Mouse (Mus musculus): ENCODE results near the gene P2ry2.

P2ry2 gene

DNA sequence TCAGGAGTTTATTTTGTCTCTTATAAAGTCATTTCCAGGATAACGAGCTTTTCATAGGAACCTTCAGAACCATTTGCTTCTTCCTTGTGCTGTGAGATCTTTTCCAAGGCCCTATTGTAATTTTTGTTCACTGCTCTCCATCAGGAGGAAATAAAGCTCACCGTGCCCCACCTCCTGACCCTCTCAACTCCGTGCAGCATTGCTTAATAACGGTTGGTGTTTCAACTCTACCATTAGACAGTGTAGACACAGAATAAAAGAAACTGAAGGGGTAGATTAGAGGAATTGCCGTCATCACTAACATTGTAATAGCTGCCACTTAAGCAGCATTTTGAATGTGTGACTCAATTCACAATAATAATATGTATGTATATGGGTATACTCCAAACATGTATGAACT is 14.2 kb upstream of the P2ry2 start:
- DNase-seq (ENCODE audit: low spot score) = no peak

DNA sequence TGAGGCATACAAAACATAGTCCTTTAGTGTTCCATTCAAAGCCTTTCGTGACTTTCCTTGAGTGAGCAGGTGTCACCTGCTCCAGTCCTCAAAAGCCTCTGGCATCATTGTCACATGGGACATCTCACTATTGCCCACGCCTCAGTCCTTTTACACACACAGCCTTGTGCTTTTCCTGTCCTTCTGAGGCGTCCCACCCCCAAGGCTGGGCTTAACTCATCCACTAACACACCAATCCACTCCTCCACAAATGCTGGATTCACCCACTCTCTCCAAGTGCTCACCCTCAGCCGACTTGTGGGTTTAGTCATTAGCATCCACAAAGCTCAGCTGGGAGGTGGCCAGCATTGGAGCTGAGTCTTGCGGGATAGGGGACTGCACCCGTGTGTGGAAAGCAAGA is 4.8 kb upstream of the P2ry2 start:
- no peak for DNase-seq (ENCODE audit: low spot score)

GRCm38 (mm10) chr7:101017021-101017461 is 4.4 kb upstream of the P2ry2 start:
- no peak for DNase-seq (ENCODE audit: low spot score)

DNA sequence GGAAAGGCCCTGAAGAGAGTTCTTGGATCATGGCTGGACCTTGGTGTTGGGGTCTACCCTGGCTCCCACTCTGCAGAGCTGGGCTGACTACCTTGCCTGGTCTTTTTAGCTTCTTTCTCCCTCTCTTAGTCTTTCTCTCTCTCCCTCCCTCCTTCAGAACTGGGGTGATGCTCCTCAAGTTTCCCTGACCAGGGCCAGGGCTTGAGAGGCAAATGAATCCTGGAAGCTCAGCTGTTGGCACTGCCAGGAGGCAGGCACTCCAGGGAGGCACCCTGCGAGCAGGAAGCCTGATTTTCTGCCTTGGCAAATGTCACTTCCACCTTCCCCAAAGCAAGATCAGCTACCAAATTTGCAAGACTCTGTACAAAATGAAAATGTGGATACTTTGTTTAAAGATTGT is 2.3 kb upstream of the P2ry2 start:
- no peak for DNase-seq (ENCODE audit: low spot score)

DNA sequence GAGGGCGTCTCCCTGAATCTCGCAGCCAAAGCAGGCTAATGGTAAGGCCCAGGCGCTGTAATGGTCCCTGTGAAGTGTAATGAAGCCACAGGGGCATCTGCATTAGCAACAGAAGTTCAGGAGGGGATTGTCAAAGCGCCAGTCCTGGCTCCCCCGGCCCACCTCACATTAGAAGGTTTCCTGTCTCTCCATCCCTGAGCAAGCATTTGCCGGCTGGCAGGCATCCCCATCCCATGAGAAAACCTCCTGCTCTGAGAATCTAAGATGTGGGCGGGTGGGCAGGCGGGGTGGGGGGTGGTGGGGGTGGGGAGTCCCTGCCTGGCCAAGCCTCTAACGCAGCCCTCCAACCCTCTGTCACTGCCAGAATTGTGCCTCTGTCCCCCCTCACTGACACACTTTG is 1.4 kb upstream of the P2ry2 start:
- DNase-seq (ENCODE audit: low spot score) = no peak

DNA sequence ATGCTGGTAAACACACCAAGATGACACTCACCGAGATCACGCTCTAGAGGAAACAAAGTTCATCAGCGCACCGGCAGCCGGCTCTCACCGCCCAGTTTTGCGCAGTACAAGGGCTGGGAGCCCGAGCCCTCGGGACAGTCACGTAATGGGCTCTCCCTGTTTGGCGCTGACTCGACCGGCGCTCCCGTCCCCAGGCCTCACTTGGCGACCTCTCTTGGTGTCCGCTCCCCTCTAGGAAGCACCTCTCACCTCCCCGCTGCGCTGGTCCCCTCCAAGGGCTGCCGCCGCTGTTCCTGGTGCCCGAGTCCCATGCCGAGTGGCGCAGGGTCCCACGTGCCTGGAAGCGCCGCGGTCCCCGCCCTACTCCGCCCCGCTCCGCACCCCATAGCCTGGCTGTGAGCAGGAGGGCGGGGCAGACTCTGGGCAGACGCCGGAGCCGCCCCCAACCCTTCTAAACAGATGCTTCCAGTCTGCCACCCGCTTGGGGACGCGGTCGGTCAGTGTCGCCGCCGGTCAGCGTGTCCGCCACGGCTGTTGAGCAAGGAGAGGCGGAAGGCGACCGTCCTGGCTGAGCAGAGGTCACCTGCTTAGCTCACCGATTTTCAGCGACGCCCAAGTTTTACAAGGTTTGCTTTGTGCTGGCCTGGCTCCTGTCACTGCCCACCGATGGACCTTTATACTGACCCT is 842 bp downstream of the P2ry2 start:
- DNase-seq (ENCODE audit: low spot score) = peak; percentile 68

DNA sequence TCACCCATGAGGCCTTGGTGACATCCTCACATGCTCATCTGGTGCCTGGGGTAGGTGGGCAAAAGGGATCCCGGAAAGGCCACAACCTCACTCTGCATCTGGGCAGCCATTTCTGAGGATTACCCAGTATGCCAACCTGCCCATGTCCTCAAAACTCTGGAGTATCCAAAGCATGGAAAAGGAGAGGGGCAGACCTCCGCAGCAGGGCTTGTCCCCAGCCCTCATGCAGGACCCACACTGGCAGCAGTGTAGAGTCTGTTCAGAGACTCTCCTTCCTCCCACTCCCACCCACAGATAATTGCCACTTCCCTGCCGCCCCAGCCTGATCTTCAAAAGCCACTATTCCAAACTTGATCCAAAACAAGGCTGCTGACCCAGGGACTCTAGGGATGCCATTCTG is 1.9 kb downstream of the P2ry2 start:
- DNase-seq (ENCODE audit: low spot score) = no peak

DNA sequence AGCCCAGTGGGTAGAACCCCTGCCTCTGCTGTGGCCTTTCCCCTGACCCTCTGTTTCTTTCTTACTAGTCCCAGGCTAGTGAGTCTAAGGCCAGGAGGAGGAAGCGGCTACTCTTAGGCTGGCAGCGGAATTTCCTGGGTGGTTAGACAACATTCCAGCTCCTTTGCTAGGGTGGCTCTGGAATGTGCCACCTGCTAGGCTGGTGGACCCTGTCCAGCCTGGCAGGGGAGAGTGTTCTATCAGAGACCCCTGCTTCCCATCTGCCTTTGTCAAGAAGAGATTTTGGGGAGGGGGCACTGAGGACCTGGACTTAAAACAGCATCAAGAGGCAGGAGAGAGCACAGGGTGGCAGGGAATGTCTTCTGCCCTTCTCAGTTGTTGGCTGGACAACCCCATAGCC is 6.5 kb downstream of the P2ry2 start:
- DNase-seq (ENCODE audit: low spot score) = no peak

GRCm38 (mm10) chr7:101005119-101005518 is 7.5 kb downstream of the P2ry2 start:
- no peak for DNase-seq (ENCODE audit: low spot score)

- no peak for DNase-seq (ENCODE audit: low spot score)
Observed at GRCm38 (mm10) chr7:101003442-101004326, 9.0 kb downstream of the P2ry2 start.

- DNase-seq (ENCODE audit: low spot score) = no peak
Observed at GRCm38 (mm10) chr7:101002274-101002673, 10.4 kb downstream of the P2ry2 start.

- DNase-seq (ENCODE audit: low spot score) = no peak
Observed at GRCm38 (mm10) chr7:100999623-101000022, 13.0 kb downstream of the P2ry2 start.

GRCm38 (mm10) chr7:100998578-100998960 is 14.1 kb downstream of the P2ry2 start:
- no peak for DNase-seq (ENCODE audit: low spot score)

GRCm38 (mm10) chr7:100997951-100998577 is 14.6 kb downstream of the P2ry2 start:
- no peak for DNase-seq (ENCODE audit: low spot score)

- no peak for DNase-seq (ENCODE audit: low spot score)
Observed at GRCm38 (mm10) chr7:100997215-100997614, 15.5 kb downstream of the P2ry2 start.

DNA sequence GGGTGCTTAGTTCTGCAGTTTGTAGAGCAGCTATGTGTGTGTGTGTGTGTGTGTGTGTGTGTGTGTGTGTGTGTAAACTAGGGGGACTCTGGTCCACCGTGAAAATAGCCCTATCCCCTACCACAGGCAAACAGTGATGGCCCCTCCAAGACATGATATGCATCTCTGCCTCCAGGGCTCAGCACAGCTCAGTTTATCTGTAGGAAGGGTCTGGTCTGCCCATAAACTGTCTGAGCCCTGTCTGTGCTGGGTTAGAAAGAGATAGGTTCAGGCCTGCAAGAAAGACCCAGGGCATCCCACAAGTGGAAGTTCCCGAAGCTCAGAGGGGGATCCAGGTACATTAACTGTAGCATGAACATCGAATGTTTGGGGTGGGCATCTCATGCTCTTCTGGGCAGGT is 16.7 kb downstream of the P2ry2 start:
- DNase-seq (ENCODE audit: low spot score) = no peak

DNA sequence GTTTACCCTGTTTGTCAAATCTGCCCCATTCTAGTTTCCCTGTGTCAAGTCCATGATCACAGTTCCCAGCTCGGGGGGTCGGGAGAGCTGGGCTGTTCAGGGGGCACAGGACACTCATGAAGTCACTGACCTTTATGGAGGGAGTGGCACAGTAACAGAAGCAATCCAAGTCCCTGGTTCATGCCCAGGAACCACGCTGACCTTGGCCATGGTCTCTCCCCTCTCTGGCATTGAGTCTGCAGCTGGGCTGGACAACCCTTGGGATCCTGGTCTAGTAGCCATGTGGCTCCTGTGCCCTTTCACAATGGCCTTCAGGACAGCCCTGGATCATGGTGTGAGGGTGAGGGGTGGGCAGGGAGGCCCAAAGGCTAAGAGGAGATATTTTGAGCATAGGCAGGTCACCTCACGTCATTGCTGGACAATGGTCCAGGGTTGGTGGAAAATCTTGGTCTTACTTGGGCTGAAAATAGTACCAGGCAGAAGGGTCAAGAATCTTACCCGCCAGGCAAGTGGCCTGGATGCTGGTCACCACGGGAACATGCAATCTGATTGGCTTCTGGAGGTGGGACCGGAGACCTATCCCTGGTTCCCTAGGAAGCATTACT is 17.3 kb downstream of the P2ry2 start:
- DNase-seq (ENCODE audit: low spot score) = peak; percentile 36

DNA sequence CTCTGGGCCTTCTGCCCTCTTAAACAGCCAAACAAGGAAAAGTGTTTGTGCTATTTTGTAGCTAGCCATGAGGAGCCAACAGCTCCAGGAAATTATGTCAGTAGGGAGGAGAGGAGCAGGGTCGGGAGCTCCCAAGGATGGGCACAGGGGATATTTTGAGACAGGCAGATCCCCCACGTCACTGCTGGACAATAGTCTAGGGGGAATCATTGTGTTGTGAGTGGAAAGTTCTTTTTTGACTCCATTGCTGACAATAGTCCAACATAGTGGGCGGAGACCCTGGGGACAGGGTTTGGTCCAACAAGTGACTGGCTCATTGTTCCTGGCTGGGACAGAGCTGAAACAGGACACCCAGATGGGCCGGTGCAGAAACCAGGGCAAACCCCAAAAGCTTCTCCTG is 19.5 kb downstream of the P2ry2 start:
- no peak for DNase-seq (ENCODE audit: low spot score)

DNA sequence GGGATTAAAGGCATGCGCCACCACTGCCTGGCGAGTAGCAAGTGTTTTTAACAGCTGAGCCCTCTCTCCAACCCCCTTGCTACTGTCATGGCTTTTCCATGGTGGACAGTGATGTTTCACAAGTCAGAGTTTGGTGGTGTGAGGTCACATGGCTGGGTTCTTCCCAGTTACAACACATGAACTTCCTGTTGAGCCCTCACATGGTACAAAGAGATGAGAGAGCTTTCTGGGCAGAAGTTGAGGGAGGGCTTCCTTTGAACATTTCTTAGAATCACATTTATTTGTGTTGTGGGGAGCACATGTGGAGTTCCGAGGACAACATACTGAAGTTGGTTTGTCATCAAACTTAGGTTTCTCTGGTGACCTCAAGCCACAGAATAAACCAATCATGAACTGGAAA is 20.7 kb downstream of the P2ry2 start:
- DNase-seq (ENCODE audit: low spot score) = no peak

GRCm38 (mm10) chr7:100990636-100991311 is 21.9 kb downstream of the P2ry2 start:
- no peak for DNase-seq (ENCODE audit: low spot score)

- DNase-seq (ENCODE audit: low spot score) = peak; percentile 71
Observed at GRCm38 (mm10) chr7:100988092-100988491, 24.6 kb downstream of the P2ry2 start.

Measured in ovary, postnatal 36 days (tissue).